Mouse (Mus musculus): ENCODE results near the gene Adgrl2. TPM values are rescaled to one million over a fixed set of nuclear protein-coding genes. Genes with fewer than 3 reads are reported as not detected.
A peak's percentile ranks its signal among the peaks of the same experiment; 100 is the strongest.

Gene Adgrl2
- polyA plus RNA-seq, 1 experiment: 57.9 TPM

DNA sequence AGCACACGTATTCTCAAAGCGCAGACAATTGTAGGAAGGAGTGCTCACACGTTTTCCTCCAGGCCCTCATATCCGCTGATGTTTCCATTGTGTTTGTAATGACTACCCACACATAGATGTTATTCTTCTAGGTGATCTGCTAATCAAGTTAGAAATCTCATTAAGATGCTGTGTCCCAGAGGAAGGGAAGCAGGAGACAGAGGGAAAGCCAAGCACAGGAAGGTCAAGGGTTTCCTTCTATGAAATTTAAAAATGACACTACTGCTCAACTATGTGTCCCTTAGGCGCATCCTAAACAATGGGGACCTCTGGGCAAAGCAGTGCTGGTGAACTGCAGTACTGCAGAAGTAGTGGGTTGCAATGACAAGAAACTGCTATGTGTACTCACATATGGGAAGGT is 102.5 kb downstream of the Adgrl2 start:
- DNase-seq (ENCODE audit: extremely low spot score in 1 of 2, low spot score in 1 of 2): no peak

DNA sequence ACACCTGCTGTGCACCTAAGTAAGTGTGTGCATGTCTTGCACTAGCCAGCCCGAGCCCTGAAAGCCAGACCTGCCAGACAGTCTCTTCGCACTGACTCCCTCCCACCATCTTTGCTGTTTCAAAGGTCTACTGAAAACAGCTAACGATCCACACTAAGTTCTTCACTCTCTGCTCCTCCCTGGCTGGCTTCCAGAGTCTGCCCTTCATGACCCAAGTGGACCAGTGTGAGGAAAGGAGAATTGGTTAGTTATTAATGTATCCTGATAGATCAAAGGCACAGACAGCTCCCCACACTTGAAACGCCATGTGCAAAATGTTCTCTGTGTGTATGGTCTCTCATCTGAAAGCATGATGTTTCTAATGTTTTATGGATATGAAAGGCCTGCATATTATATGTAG is 103.4 kb downstream of the Adgrl2 start:
- no peak for DNase-seq (ENCODE audit: extremely low spot score in 1 of 2, low spot score in 1 of 2)

DNA sequence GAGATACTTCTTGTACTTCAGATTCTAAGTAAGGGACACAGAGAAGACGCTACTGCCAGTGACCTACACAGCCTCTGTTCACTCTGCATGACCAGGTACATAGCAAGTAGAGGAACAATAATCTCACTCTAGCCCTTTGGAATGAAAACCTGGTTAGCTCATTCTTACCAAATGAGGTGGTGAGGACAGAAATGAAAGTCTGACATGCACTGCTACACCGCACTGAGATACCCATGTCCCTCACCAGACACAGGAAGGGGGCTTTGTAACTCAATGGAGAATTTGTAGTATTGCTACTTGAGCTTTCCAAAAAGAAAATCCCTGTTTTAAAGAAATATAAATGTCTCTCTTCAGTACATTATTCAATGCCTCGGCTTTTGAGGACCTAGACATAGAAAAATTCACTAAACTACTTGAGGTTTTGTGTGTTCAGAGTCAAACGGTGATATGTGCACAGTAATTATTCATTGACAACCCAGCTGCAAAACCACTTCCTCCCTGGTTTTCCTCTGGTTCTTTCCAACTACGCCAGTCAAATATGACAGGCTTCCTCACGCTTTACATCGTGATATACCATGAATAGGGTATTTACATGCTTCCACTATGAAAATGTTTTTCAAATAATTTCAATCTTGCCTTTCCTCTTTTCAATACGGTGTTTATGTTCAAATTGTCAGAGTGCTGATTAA is 104.2 kb downstream of the Adgrl2 start:
- no peak for DNase-seq (ENCODE audit: extremely low spot score in 1 of 2, low spot score in 1 of 2)

DNA sequence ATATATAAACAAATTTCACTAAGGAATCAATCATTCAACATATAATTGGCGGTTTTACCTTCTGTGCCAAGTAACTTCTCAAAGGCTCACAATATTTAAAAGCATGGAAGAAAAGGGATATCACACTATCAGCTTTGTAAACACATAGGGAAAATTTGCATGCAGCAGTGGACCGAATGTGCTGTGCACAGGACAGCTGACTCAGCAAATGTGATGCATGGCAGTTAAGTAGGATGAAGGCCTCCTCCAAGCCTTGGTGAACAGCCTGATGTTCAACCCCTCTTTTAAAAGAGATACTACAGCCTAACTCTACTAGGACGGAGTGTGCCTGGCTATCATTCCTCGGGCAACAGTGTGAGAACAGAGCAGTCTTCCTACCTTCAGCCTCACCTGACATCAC is 105.2 kb downstream of the Adgrl2 start:
- no peak for DNase-seq (ENCODE audit: extremely low spot score in 1 of 2, low spot score in 1 of 2)

DNA sequence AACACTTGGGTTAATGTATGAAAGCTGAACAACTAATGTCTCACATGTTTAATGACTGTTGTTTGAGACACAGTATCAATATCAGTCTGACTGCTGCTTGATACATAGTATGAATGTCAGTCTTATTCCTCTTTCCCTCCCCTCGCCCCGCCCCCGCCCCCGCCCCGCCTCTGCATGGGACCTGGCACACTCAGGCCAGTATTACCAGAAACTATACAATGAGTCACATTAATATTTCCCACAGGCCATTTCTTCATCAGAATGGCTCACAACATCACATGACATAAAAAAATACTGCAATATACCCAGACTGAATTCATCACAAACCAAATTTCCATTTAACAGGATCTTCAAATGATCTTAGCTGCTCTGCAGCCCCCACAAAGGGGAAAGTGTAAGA is 108.9 kb downstream of the Adgrl2 start:
- no peak for DNase-seq (ENCODE audit: extremely low spot score in 1 of 2, low spot score in 1 of 2)

GRCm38 (mm10) chr3:148872563-148872962 is 117.8 kb downstream of the Adgrl2 start:
- no peak for DNase-seq (ENCODE audit: extremely low spot score in 1 of 2, low spot score in 1 of 2)

DNA sequence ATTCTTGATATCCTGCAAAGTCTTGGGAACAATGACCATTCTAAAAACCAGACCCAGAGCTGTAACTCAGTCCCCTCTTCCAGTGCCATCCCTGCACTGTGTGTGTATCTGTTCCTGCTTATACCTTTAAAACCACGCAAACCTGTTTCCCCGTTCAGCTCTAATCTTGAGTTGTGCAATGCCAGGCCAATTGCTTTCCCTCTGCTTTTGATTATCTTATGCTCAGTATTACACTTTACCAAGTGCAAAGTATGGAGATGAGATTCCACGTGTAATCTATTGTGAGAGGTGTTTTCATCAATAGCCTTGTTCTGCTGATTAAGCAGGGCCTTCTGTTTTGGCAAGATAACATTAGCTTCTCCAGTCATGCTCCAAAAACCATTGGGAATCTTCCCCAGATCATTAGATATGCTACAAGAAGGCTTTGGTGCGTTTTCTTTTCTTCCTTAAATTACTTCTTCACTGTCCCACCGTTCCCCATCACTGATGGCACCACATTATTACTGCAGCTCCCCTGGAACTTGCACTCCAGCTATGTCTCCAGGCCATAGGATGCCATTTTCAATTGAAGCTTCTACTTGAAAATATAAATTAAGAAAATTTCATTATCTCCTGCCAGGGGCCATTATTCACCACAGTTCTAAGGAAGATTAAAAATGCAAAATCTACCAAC is 118.4 kb downstream of the Adgrl2 start:
- no peak for DNase-seq (ENCODE audit: extremely low spot score in 1 of 2, low spot score in 1 of 2)

DNA sequence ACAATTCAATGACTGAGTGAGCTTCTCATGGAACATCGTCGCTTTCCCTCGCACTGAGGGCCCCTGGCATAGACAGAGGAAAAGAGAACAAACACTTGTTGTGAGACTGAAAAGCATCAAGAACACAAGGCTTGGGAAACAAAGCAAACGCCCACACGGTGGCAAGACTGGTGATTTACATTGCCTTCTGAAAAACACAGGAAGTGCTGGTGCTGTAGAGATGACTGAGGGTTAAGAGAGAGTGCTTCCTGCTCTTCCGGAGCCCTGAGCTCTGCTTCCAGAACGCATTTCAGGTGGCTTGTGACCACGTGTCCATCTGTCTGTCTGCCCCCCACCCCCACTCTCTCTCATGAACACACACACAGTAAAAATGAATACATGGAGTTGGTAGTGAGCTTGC is 122.7 kb downstream of the Adgrl2 start:
- no peak for DNase-seq (ENCODE audit: extremely low spot score in 1 of 2, low spot score in 1 of 2)

GRCm38 (mm10) chr3:148866633-148867032 is 123.7 kb downstream of the Adgrl2 start:
- DNase-seq (ENCODE audit: extremely low spot score in 1 of 2, low spot score in 1 of 2): no peak

DNA sequence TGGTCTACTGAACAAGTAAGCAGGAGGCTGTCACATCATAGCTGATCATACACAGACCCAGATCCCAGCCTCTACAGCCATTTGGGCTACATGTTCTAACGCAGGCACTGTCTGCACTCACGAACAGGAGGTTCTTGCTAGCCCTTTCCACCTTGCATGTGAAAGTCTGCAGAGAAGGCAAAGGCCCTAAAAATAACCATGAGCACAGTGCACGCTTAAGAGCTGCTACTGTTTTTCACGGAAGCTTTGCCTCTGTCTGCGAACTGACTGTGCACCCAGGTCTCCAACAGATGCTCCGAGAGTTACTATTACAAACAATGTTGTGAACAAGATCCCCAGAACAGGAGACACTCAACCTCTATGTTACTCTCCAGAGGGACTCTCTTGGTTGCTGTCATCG is 124.3 kb downstream of the Adgrl2 start:
- no peak for DNase-seq (ENCODE audit: extremely low spot score in 1 of 2, low spot score in 1 of 2)

DNA sequence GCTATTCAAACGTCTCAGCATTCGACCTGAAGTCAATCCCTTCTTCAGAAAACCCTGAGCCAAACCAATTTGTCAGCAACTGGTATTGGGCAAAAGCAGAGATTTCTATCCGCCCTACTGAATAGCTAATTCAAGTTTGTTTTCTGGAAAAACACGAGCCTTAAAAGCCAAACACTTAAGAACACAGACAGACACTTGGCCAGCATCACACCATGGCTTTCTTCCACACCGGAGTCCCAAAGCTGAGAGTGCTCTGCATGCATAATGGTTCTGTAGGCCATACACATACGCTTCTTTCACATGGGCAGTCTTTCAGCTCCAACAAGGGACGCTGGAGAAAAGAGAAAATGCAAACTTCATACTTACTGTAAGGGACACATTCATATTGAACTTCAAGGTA is 125.1 kb downstream of the Adgrl2 start:
- DNase-seq (ENCODE audit: extremely low spot score in 1 of 2, low spot score in 1 of 2): no peak

DNA sequence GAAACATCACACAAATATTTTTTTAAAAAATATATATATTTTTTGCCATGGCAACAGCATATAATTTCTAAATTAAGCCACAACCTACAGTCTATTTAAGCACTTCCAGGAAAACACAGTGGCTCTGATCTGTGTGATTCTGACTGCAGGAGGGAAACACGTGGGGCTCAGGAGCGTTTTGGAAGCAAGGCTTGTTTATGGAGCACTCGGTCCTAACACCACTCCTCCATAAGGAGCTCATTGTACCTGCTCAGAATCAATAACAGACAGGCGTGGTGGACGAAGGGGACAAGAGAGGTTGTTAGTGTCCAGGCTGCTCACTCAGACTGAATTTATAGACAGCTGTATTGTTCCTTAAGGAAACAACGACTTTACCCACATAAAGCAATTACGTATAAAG is 128.5 kb downstream of the Adgrl2 start:
- peak in 1 of 2 experiments; percentile 36 for DNase-seq (ENCODE audit: extremely low spot score in 1 of 2, low spot score in 1 of 2)

DNA sequence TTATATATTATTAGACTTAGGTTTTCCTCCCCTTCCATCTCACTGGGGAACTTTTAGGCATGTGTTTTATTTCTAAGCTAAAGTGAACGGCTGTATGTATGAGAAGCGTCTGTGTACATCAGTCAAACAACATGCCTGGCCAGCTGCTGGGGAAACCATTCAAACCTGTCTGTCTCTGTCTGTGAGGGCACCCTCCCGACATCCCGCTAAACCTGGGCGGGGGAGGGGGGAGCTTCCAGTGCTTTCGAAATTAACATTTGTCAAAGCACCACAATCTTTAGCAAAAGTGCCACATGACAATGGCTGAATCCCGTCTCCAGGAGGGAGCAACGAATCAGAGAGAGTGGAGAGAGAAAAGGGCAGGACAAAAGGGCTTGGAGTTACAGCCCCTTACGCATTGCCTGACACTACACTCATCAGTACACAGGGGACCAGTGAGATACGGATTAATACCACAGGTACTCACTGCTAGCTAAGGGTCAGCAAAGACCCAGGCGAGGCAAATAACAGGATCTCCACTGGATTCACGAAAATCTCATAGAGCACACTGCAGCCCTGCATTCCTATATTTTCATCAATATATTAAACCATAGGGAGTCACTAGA is 135.9 kb downstream of the Adgrl2 start:
- DNase-seq (ENCODE audit: extremely low spot score in 1 of 2, low spot score in 1 of 2): no peak

GRCm38 (mm10) chr3:148853372-148853771 is 137.0 kb downstream of the Adgrl2 start:
- no peak for DNase-seq (ENCODE audit: extremely low spot score in 1 of 2, low spot score in 1 of 2)

GRCm38 (mm10) chr3:148852556-148852955 is 137.8 kb downstream of the Adgrl2 start:
- no peak for DNase-seq (ENCODE audit: extremely low spot score in 1 of 2, low spot score in 1 of 2)

DNA sequence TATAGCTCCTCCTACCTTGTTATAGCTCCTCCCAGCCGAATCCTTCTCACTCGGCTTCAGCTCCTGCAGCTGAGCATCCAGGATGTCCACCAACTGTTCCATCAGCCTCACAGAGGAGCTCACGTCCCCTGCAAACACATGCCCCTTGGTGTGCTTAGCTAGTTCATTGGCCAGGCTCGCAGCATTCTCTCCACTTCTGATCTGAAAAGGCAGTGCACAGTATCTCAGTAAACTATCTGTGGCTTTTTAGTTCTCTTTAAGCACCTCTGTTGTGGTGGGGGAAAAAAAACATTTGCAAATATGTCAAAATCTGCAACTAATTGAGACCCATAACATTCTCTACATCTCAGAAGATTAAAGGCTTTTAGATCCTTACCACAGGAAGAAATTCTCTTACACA is 139.5 kb downstream of the Adgrl2 start:
- no peak for DNase-seq (ENCODE audit: extremely low spot score in 1 of 2, low spot score in 1 of 2)

DNA sequence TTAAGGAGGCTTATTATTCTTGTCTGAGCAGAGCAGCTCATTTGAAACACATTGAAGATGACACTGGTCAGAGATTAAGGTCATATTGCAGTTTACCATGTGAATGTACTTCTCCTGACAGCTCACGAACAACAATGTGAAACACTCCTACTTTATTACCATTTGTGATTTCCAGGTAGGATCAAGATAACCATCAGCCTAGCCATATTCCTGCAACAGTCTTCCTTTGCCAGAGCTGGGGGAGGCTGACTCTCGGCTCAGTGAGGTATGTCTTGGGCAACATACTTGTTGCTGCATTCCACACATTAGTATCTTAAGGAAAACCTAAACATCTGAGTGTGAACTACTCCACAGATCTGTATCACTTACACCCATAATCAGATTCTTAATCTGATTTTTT is 142.0 kb downstream of the Adgrl2 start:
- DNase-seq (ENCODE audit: extremely low spot score in 1 of 2, low spot score in 1 of 2): no peak

GRCm38 (mm10) chr3:148844182-148844581 is 146.2 kb downstream of the Adgrl2 start:
- DNase-seq (ENCODE audit: extremely low spot score in 1 of 2, low spot score in 1 of 2): no peak

- DNase-seq (ENCODE audit: extremely low spot score in 1 of 2, low spot score in 1 of 2): peak; percentile 42 to 55
Measured at GRCm38 (mm10) chr3:148842533-148842932, 147.8 kb downstream of the Adgrl2 start.

- DNase-seq (ENCODE audit: extremely low spot score in 1 of 2, low spot score in 1 of 2): no peak
Measured at GRCm38 (mm10) chr3:148838835-148839296, 151.5 kb downstream of the Adgrl2 start.

DNA sequence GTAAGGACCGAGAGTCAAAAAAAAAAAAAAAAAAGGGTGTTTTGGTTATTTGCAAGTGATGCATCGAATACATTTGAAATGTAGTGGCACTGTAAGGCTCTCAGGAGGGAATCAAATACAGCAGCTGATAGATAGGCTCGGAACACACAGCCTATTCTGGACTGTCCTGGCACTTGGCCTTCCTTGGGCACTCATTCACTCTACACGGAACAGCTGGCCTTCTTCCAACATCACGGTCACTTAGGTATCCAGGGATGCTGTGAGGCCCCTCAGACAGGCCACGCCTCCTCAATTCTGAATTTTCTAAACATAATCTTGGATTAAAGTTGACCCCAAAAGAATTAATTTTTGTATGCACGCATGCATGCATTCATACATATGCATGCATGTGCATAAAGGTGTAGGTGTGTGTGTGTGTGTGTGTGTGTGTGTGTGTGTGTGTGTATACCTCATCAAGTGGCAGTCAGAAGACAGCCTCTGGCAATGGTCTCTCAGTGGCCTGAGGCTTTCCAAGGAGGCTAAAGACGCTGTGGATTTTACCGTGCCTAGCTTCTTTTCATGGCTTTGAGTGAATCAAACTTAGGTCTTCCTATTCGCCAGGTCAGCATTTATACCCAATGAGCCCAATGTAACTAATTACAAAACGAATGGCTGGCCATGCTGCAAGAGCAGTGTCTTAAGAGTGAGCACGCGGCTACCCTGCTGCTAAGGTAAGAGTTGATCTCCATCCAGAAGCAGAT is 152.1 kb downstream of the Adgrl2 start:
- no peak for DNase-seq (ENCODE audit: extremely low spot score in 1 of 2, low spot score in 1 of 2)
